In genomic region chr5:14389184-14389890, GRCm38 (mm10) we compare ENCODE assay signal across 8 mouse cellular contexts.
DNase-seq lines count a peak whose midpoint lies in the region; ATAC-seq lines count a peak whose summit lies in the region.
"Had no signal": no experiment of that assay in that cellular context is flagged by ENCODE, and none has a peak within 500 bp of the region (broad histone marks: within the 10 kb centered on the region; RNA-seq: fewer than 3 reads in every experiment).

No protein-coding gene starts in this region.

- ATAC-seq in midbrain, embryonic 12.5 days (ENCODE audit: low FRiP score, low read depth), result peak; percentile 95

- H3K9ac ChIP-seq in midbrain, embryonic 12.5 days (replicated peaks), result no peak overlapping the region
- H3K9ac ChIP-seq: liver, embryonic 13.5 days had no signal

- no peak overlapping the region for H3K4me3 ChIP-seq in embryonic facial prominence, embryonic 10.5 days
- no peak overlapping the region for H3K4me3 ChIP-seq in midbrain, embryonic 12.5 days
- H3K4me3 ChIP-seq: liver, embryonic 13.5 days had no signal

- no peaks in the 10 kb centered on the region for H3K4me1 ChIP-seq in embryonic facial prominence, embryonic 10.5 days
- no peaks in the 10 kb centered on the region for H3K4me1 ChIP-seq in midbrain, embryonic 12.5 days
- H3K4me1 ChIP-seq: liver, embryonic 13.5 days had no signal

- no peak overlapping the region for H3K27ac ChIP-seq in embryonic facial prominence, embryonic 10.5 days (replicated peaks)
- no peak overlapping the region for H3K27ac ChIP-seq in midbrain, embryonic 12.5 days (replicated peaks)
- H3K27ac ChIP-seq: liver, embryonic 13.5 days had no signal

- DNase-seq in MEL-GATA-1-ER (ENCODE audit: extremely low read depth, low read depth), result peak; percentile 33
- peak; percentile 53 for DNase-seq in adrenal gland, postnatal 25 days
- DNase-seq in embryonic facial prominence, embryonic 10.5 days (ENCODE audit: low spot score), result peak; percentile 66
- DNase-seq in induced T-regulatory cell, adult 2 months (ENCODE audit: low read depth), result peak; percentile 8
- DNase-seq in left cerebral cortex, adult 11 months (ENCODE audit: low spot score), result peak; percentile 51
- peak; percentile 73 for DNase-seq in testis, postnatal 10 days (ENCODE audit: low spot score)
- DNase-seq: liver, embryonic 13.5 days had no signal

- WGBS in embryonic facial prominence, embryonic 10.5 days, result 22% methylated on average over 6 of the region's 6 CpGs
- 19% methylated on average over 6 of the region's 6 CpGs for WGBS in midbrain, embryonic 12.5 days

- H3K9me3 ChIP-seq in embryonic facial prominence, embryonic 10.5 days, result no peaks in the 10 kb centered on the region
- no peaks in the 10 kb centered on the region for H3K9me3 ChIP-seq in midbrain, embryonic 12.5 days
- H3K9me3 ChIP-seq: liver, embryonic 13.5 days had no signal

- no peak overlapping the region for H3K4me2 ChIP-seq in midbrain, embryonic 12.5 days (replicated peaks)
- H3K4me2 ChIP-seq: liver, embryonic 13.5 days had no signal

- no peaks in the 10 kb centered on the region for H3K27me3 ChIP-seq in embryonic facial prominence, embryonic 10.5 days (replicated peaks; ENCODE audit: low read depth, poor library complexity, severe bottlenecking)
- no peaks in the 10 kb centered on the region for H3K27me3 ChIP-seq in midbrain, embryonic 12.5 days
- H3K27me3 ChIP-seq: liver, embryonic 13.5 days had no signal

- H3K36me3 ChIP-seq in embryonic facial prominence, embryonic 10.5 days (replicated peaks), result no peaks in the 10 kb centered on the region
- H3K36me3 ChIP-seq in midbrain, embryonic 12.5 days, result no peaks in the 10 kb centered on the region
- H3K36me3 ChIP-seq: liver, embryonic 13.5 days had no signal

Comparison
In these comparisons a context has a peak if more than half of its experiments do, and no peak if none do; other contexts are left out.
1. DNase-seq: peak in every context shown above with its lines; median percentile 73 in testis, postnatal 10 days; 66 in embryonic facial prominence, embryonic 10.5 days; 53 in adrenal gland, postnatal 25 days; 51 in left cerebral cortex, adult 11 months; 33 in MEL-GATA-1-ER; 8 in induced T-regulatory cell, adult 2 months.